Mouse (Mus musculus): ENCODE measurements around the gene Clptm1.

DNA sequence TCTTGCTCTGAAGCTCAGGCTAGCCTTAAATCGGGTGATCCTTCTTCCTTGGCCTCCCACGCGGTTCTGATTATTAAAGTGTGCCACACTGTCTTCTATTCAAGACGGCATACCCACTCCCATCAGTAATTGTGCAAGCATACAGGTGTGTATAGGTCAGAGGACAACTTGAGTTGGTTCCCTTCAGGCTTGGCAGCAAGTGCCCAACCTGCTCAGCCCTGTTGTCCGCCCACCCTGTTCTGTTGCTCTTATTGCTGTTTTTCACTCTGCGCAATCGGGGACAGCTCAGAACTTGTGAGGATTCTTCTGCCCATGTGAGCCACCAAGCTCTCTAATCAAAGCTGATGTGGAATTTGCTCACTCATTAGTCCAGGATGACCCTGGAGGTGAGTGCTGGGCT is 40.4 kb upstream of the Clptm1 start:
- TF ChIP-seq POLR2A (IDR thresholded peaks at IDR 0.05; ENCODE audit: borderline replicate concordance, insufficient read depth, low read length) (no peak), CTCF (IDR thresholded peaks at IDR 0.05; ENCODE audit: borderline replicate concordance, insufficient read depth, low read depth, low read length) (no peak)

All from cerebellum, adult 2 months (tissue).